Mouse (Mus musculus) heart, adult 2 months (tissue): Measurements from ENCODE around the gene Plekhm3. TPM values are rescaled to one million over a fixed set of nuclear protein-coding genes. Genes with fewer than 3 reads are reported as not detected.
A peak's percentile ranks its signal among the peaks of the same experiment; 100 is the strongest.

Experiments used
- DNase-seq, 2 experiments: peaks; one replicate each; pipeline ENCODE4 v3.0.0; 2021
- H3K27ac ChIP-seq: fragments of 200-600 bp; 2 replicates; pipeline ENCODE4 v1.8.1; 2022
- H3K27me3 ChIP-seq: fragments of 200-500 bp; 2 replicates; pipeline ENCODE4 v1.6.1; 2012; ENCODE audit warnings: mild to moderate bottlenecking, low read length, inconsistent platforms, mixed read lengths; ENCODE audit not compliant: control insufficient read depth, insufficient read depth
- H3K36me3 ChIP-seq: fragments of 200-500 bp; 2 replicates; pipeline ENCODE4 v1.6.1; 2012; ENCODE audit warnings: low read length, inconsistent platforms; ENCODE audit not compliant: control insufficient read depth, insufficient read depth
- H3K4me1 ChIP-seq: fragments of 200-500 bp; 2 replicates; pipeline ENCODE4 v1.6.1; 2011; ENCODE audit warnings: low read length; ENCODE audit not compliant: control insufficient read depth, insufficient read depth
- H3K4me3 ChIP-seq: fragments of 200-600 bp; 2 replicates; pipeline ENCODE4 v1.8.1; 2022
- H3K79me2 ChIP-seq: fragments of 200-500 bp; replicated peaks from 2 replicates; pipeline ENCODE4 v1.6.1; 2012; ENCODE audit warnings: mild to moderate bottlenecking, inconsistent platforms, low read length, moderate library complexity, mixed read lengths; ENCODE audit not compliant: control insufficient read depth, insufficient read depth
- H3K9ac ChIP-seq: fragments of 200-500 bp; 2 replicates; pipeline ENCODE4 v1.6.1; 2012; ENCODE audit warnings: low read depth, mild to moderate bottlenecking, control low read depth, inconsistent platforms, low read length, mixed read lengths
- CTCF ChIP-seq: fragments of 200-600 bp; IDR thresholded peaks from 2 replicates; pipeline ENCODE4 v1.8.1; 2022; ENCODE audit warnings: antibody characterized with exemption, mild to moderate bottlenecking, moderate library complexity
- EP300 ChIP-seq: fragments of 200-500 bp; IDR thresholded peaks from 2 replicates; pipeline ENCODE4 v1.6.1; 2011; ENCODE audit warnings: low read depth, low read length, control low read depth; ENCODE audit not compliant: insufficient read depth
- POLR2A ChIP-seq: fragments of 200-500 bp; IDR thresholded peaks from 2 replicates; pipeline ENCODE4 v1.6.1; 2011; ENCODE audit warnings: mild to moderate bottlenecking, low read depth, low read length, control low read depth; ENCODE audit not compliant: insufficient read depth
- WGBS: fragments of 180-500 bp; shearing (Covaris S2); methylation state at CpG from one replicate; pipeline ENCODE4 v1.1.7; 2018; 5-methylcytosine and 5-hydroxymethylcytosine counted together
- intact Hi-C: fragments of 180-260 bp; cut with DNase I; formaldehyde crosslinking; loops from one replicate; pipeline ENCODE4 v1.15.1; 2025
- polyA plus RNA-seq: library from polyadenylated mRNA; depleted of rRNA; stranded (reverse); fragments of >200 nt; gene quantifications from 2 replicates; pipeline ENCODE4 v1.2.3, GENCODE M21; 2012
- total RNA-seq, 2 experiments: library from RNA; stranded (reverse); gene quantifications; 2 replicates each; pipeline ENCODE4 v1.2.3; 2021

The Plekhm3 gene
- total and polyA plus RNA-seq, 3 experiments, result 3.3 to 6.9 (median 6.8) TPM

DNA sequence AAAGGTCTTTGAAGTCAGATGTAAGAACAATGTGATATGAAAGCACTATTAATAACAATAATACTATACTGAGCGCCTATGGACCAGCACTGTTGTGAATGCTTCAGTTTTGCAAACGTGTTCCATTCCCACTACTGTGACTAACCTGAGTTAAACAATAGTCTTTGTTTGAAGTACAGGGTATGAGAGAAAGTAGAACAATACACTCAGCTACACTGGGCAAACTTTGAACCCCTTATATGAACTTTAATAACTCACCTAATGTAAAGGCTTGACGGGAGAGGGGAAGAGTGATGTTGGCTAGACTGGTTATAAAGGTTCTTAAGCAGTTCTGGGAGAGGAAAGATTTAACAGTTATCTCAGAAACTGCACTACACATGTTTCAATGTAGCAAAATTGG lies 76.0 kb downstream of the Plekhm3 start:
- Histone ChIP-seq H3K4me3 (no peak overlapping the region), H3K79me2 (no peaks in the 10 kb centered on the region), H3K27ac (no peak overlapping the region), H3K4me1 (peaks cover 2% of the 10 kb centered on the region), H3K36me3 (no peaks in the 10 kb centered on the region), H3K27me3 (no peaks in the 10 kb centered on the region), H3K9ac (no peak overlapping the region)
- 77% methylated on average over 3 of the region's 3 CpGs for WGBS
- TF ChIP-seq EP300 (no peak), CTCF (no peak), POLR2A (no peak)
- no peak for DNase-seq
- intact Hi-C loops, result no loop called here

DNA sequence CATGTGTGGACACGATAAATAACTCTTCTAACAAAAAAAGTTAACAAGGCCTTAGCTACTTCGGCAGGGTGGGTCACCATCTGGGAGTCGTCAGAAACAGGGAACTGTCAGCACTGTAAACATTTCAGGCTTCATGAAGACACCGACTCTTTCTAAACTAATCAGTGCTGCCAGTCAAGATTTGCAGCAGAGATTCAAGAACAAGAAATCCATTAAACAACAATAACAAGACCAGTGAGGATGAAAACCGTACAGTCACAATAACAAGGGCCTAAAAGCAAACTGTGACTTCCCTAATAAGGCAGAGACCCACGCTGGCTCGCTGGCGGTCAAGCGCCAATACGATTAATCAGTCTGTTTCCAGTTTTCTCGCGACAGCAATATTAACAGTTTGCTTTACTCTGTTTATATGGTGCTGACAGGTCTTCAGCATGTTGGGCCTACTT lies 77.8 kb downstream of the Plekhm3 start:
- no peak for TF ChIP-seq EP300
- TF ChIP-seq CTCF, result no peak
- TF ChIP-seq POLR2A, result no peak
- Histone ChIP-seq H3K9ac (no peak overlapping the region), H3K4me3 (no peak overlapping the region)

DNA sequence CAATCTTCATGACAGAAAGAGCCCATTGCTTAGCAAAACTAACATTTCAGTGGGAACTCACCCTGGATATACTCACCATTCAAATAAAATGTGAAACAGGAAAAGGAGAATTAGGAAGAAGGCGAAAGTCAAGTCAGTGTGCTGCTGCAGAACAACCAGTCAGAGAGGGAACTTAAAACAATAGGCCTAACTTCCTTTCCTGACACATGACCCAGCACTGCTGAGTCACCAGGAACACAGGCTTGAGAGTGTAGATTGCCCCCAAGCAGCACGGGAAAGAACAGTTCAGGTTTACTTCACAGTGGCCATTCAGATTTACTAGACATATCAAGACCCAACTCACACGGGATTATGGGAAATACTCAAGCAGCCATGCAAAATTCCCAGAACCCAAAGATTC lies 80.3 kb downstream of the Plekhm3 start:
- no peaks in the 10 kb centered on the region for H3K36me3 ChIP-seq
- intact Hi-C loops, result no loop called here
- H3K27me3 ChIP-seq, result no peaks in the 10 kb centered on the region
- TF ChIP-seq CTCF (no peak), EP300 (0 out of 2 replicates have a peak, but pooled peaks have one; percentile 47)
- DNase-seq, result peak; percentile 38 to 57
- H3K4me3 ChIP-seq, result no peak overlapping the region
- WGBS, result 36% methylated on average over 3 of the region's 3 CpGs
- H3K27ac ChIP-seq, result no peak overlapping the region; the same call in 1 of the 2 replicates
- H3K79me2 ChIP-seq, result no peaks in the 10 kb centered on the region
- no peak overlapping the region for H3K9ac ChIP-seq
- H3K4me1 ChIP-seq, result peaks cover 4% of the 10 kb centered on the region

More for the DNA sequence above, 77.8 kb downstream of the Plekhm3 start:
- H3K27ac ChIP-seq, result no peak overlapping the region
- H3K79me2 ChIP-seq, result no peaks in the 10 kb centered on the region
- 59% methylated on average over 12 of the region's 12 CpGs for WGBS
- H3K36me3 ChIP-seq, result no peaks in the 10 kb centered on the region
- H3K27me3 ChIP-seq, result no peaks in the 10 kb centered on the region
- peaks cover 4% of the 10 kb centered on the region for H3K4me1 ChIP-seq
- DNase-seq, result no peak
- intact Hi-C loops, result no loop called here

DNA sequence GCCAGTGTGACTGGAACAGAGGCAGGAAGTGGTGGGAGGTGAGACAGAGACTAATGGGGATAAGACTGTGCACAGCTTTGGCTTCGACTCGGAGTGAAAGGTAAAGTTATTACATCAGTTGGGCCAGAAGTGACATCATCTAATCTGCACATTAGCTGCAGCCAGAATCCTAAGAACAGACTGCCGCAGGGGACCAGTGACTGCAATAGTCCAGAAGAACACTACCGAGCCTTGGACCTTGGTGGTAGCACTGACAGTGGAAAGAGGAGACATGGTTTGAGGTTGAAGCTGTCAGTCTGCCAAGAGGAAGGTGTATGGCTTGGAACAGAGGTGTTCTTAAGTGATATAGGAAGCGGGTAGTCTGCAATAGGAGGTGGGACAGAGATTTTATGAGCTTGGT lies 80.9 kb downstream of the Plekhm3 start:
- no peak overlapping the region; the same call in 1 of the 2 replicates for H3K27ac ChIP-seq
- WGBS, result 36% methylated on average over 5 of the region's 5 CpGs
- TF ChIP-seq EP300, result no peak
- no peak for TF ChIP-seq POLR2A
- TF ChIP-seq CTCF, result no peak

DNA sequence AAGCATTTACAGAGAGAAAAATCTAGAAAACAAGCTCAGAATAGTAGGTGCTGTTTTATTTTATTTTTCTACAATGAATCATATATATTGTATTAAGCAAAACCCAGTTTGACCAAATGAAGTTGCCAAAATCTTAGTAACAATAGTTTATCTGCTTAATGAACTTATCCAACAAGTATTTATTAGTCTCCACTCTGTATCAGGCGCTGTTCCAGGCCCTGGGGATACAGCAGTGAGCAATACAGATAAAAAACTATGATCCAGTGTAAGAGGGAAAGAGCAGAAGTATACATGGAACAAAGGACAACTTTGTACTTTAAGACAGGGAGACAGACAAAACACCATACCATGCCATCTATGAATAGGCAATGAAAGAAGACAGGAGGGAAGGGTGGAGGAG lies 81.5 kb downstream of the Plekhm3 start:
- Histone ChIP-seq H3K4me1 (peaks cover 4% of the 10 kb centered on the region), H3K9ac (no peak overlapping the region), H3K4me3 (no peak overlapping the region), H3K36me3 (no peaks in the 10 kb centered on the region), H3K79me2 (no peaks in the 10 kb centered on the region), H3K27me3 (no peaks in the 10 kb centered on the region), H3K27ac (no peak overlapping the region)
- intact Hi-C loops, result no loop called here
- no peak for DNase-seq
- WGBS, result 89% methylated on average over 1 of the region's 1 CpGs
- no peak for TF ChIP-seq POLR2A
- no peak for TF ChIP-seq EP300
- TF ChIP-seq CTCF, result no peak

More for the DNA sequence above, 80.9 kb downstream of the Plekhm3 start:
- peaks cover 4% of the 10 kb centered on the region for H3K4me1 ChIP-seq
- H3K27me3 ChIP-seq, result no peaks in the 10 kb centered on the region
- no peak for DNase-seq
- H3K36me3 ChIP-seq, result no peaks in the 10 kb centered on the region
- no peaks in the 10 kb centered on the region for H3K79me2 ChIP-seq
- H3K9ac ChIP-seq, result no peak overlapping the region
- H3K4me3 ChIP-seq, result no peak overlapping the region
- intact Hi-C loops, result no loop called here

DNA sequence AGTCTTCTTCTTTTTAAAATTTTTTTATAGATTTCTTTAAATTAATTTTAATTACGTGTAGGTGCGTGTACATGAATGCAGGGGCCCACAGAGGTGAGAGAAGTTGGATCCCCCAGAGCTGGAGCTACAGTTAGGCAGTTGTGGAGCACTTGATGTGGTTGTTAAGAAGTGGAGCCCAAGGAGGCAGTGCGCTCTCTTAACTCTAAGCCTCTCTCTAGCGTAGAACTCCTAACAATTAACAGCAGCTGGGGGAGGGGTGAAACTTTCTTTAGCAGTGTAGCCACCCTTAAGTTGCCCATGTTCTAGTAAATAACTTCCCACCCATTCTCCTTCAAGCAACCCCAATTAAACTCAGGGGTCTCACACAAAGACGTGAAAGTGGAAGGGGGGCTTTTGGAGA lies 84.7 kb downstream of the Plekhm3 start:
- H3K79me2 ChIP-seq, result no peaks in the 10 kb centered on the region
- WGBS, result 94% methylated on average over 5 of the region's 5 CpGs
- no peak for DNase-seq
- no peaks in the 10 kb centered on the region for H3K36me3 ChIP-seq
- no peak for TF ChIP-seq POLR2A
- TF ChIP-seq CTCF, result no peak
- no peak for TF ChIP-seq EP300
- H3K4me1 ChIP-seq, result peaks cover 4% of the 10 kb centered on the region
- H3K4me3 ChIP-seq, result no peak overlapping the region
- no peaks in the 10 kb centered on the region for H3K27me3 ChIP-seq
- H3K9ac ChIP-seq, result no peak overlapping the region
- no peak overlapping the region for H3K27ac ChIP-seq
- intact Hi-C loops, result no loop called here

DNA sequence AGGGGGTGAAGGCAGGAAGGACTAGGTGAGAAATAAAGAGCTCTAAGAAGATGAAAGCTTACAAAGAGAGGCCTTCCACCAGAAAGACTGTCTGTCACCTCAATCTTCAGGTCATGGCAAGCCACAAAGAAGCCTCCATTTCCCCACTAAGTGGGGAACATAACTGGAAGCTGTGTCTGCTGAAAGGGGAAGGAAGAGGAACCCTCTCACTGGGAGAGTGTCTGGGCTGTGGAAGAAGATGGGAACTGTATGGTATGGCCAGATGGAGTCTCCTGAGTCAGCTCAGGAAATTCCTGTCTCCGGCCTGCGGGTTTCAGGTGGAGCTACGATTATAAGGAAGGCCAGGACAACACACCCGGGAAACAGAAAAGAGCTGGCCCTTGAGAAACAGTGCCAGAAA lies 88.9 kb downstream of the Plekhm3 start:
- intact Hi-C loops, result no loop called here
- no peak overlapping the region for H3K27ac ChIP-seq
- no peaks in the 10 kb centered on the region for H3K4me1 ChIP-seq
- H3K4me3 ChIP-seq, result no peak overlapping the region
- no peaks in the 10 kb centered on the region for H3K79me2 ChIP-seq
- H3K27me3 ChIP-seq, result no peaks in the 10 kb centered on the region
- no peak for TF ChIP-seq CTCF
- TF ChIP-seq POLR2A, result no peak
- TF ChIP-seq EP300, result no peak
- DNase-seq, result no peak
- H3K9ac ChIP-seq, result no peak overlapping the region
- no peaks in the 10 kb centered on the region for H3K36me3 ChIP-seq
- WGBS, result 32% methylated on average over 4 of the region's 4 CpGs
